Mouse (Mus musculus) thymus, adult 2 months (tissue): ENCODE measurements around the gene Usp54.

Experiments
- CTCF ChIP-seq: fragments of 200-500 bp; IDR thresholded peaks from 2 replicates; pipeline ENCODE4 v1.5.1; 2012; ENCODE audit warnings: mild to moderate bottlenecking, control low read depth, low read length, moderate library complexity, borderline replicate concordance; ENCODE audit not compliant: control insufficient read depth, poor library complexity, insufficient read depth; ENCODE audit errors: extremely low read depth
- POLR2A ChIP-seq: fragments of 200-500 bp; IDR thresholded peaks from 2 replicates; pipeline ENCODE4 v1.6.1; 2012; ENCODE audit warnings: mild to moderate bottlenecking, low read length, control low read depth, moderate library complexity; ENCODE audit not compliant: control insufficient read depth, poor library complexity, insufficient read depth; ENCODE audit errors: extremely low read depth

GRCm38 (mm10) chr14:20645547-20645946 lies 4.7 kb upstream of the Usp54 start:
- TF ChIP-seq CTCF, result no peak
- no peak for TF ChIP-seq POLR2A
